Mouse (Mus musculus): ENCODE data around the gene Phactr1. TPM values are rescaled to one million over a fixed set of nuclear protein-coding genes. Genes with fewer than 3 reads are reported as not detected.

Gene Phactr1
- polyA plus RNA-seq, 1 experiment from 2014 or later = 17.1 TPM

DNA sequence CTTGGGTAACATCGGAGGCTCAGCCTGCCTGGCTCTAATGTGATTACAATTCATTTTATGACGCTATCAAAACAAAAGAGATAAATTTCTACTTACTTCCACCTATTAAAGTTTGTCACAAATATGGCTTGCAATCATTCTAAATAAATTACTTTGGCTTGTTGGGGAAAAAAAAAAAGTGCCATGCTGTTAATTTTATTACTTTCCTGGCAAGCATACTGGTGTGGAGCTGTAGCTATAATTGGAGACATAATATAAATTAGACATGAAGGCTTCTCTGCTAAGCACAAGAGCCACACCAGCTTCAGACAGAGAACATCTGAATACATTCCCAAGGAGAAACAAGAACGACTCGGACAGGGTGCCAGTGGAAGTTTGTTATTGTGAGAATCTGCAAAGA lies 315.8 kb downstream of the Phactr1 start:
- no peak for ATAC-seq (ENCODE audit: insufficient number of reproducible peaks, low FRiP score, low TSS enrichment, low read depth)
- Histone ChIP-seq H3K4me1 (no peaks in the 10 kb centered on the region), H3K9ac (no peak overlapping the region), H3K36me3 (no peaks in the 10 kb centered on the region), H3K4me3 (replicated peaks) (no peak overlapping the region), H3K27ac (replicated peaks) (no peak overlapping the region), H3K27me3 (no peaks in the 10 kb centered on the region), H3K4me2 (replicated peaks) (no peak overlapping the region), H3K9me3 (replicated peaks) (0 out of 2 replicates have a peak, but pooled peaks cover 2% of the 10 kb centered on the region)
- 66% methylated on average over 4 of the region's 4 CpGs for WGBS

DNA sequence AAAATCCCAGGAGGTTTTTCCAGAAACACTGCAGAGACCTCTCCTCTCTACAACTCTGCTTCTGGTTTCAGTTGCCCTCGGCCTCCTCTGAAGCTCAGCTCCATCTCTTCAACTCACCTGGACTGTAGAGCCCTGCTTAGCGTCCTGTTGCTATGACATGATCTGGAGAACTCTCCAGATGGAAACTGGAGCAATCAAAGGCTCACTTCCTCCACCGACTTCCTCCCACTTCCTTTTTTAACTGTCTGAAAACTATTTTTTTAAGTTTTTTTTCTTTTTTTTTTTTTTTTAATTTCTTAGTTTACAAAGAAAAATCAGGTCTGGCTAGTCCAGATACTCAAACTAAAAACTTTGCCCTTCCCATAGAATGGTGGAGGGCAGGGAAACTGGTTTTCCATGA lies 318.9 kb downstream of the Phactr1 start:
- Histone ChIP-seq H3K4me2 (replicated peaks) (no peak overlapping the region), H3K27me3 (no peaks in the 10 kb centered on the region), H3K4me3 (replicated peaks) (no peak overlapping the region), H3K36me3 (no peaks in the 10 kb centered on the region), H3K27ac (replicated peaks) (no peak overlapping the region), H3K9me3 (replicated peaks) (no peaks in the 10 kb centered on the region), H3K4me1 (no peaks in the 10 kb centered on the region), H3K9ac (no peak overlapping the region)
- ATAC-seq (ENCODE audit: insufficient number of reproducible peaks, low FRiP score, low TSS enrichment, low read depth) = no peak
- WGBS = 74% methylated on average over 3 of the region's 3 CpGs

DNA sequence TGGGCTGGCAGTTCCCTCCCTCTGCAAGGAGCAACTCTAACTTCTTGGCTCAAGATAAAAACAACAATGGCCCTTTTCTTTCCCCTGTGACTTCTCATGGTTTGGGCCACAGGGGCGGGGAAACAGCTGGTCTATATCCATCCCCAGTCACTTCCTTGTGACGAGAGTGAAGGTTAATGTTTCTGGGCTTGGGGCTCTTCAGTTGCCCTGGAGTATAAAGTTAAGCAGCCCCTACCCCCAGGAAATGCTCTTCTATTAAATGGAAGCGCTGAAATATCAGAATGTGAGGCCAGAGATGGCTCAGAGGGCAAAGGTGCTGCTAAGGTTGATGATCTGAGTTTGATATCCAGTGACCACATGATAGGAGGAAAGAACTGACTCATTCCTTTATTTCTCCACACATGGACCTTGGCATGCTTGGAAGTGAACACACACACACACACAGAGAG lies 324.7 kb downstream of the Phactr1 start:
- Histone ChIP-seq H3K4me2 (replicated peaks) (no peak overlapping the region), H3K4me3 (replicated peaks) (no peak overlapping the region), H3K27me3 (no peaks in the 10 kb centered on the region), H3K36me3 (no peaks in the 10 kb centered on the region), H3K4me1 (peaks cover 4% of the 10 kb centered on the region; the same call in 1 of the 2 replicates), H3K27ac (replicated peaks) (peak overlapping the region; percentile 40; the same call in 1 of the 2 replicates), H3K9me3 (replicated peaks) (no peaks in the 10 kb centered on the region), H3K9ac (no peak overlapping the region)
- no peak for ATAC-seq (ENCODE audit: insufficient number of reproducible peaks, low FRiP score, low TSS enrichment, low read depth)
- WGBS = 15% methylated on average over 3 of the region's 3 CpGs

DNA sequence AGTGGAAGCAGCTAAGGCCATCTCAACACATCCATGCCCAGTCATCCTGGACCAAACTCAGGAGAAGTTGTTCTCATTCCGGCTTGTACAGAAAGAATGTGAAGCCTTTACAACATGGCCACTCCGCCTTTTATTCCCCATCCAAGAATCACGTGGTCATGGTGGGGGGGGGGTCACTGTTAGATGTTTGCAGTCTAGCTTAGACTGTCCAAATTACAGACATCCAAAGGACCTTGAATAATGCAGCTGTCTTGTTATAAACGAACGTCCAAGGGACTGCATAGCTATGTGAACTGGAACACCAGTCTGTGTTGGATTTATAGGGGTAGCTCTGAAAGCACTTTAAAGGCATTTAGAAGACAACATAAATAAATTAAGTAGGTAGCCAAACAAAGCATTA lies 328.0 kb downstream of the Phactr1 start:
- Histone ChIP-seq H3K4me2 (replicated peaks) (no peak overlapping the region), H3K36me3 (no peaks in the 10 kb centered on the region), H3K4me1 (peaks cover 4% of the 10 kb centered on the region; the same call in 1 of the 2 replicates), H3K9ac (no peak overlapping the region), H3K27me3 (no peaks in the 10 kb centered on the region), H3K4me3 (replicated peaks) (no peak overlapping the region), H3K27ac (replicated peaks) (no peak overlapping the region), H3K9me3 (replicated peaks) (no peaks in the 10 kb centered on the region)
- 78% methylated on average over 5 of the region's 5 CpGs for whole genome bisulfite sequencing
- ATAC-seq (ENCODE audit: insufficient number of reproducible peaks, low FRiP score, low TSS enrichment, low read depth) = no peak

DNA sequence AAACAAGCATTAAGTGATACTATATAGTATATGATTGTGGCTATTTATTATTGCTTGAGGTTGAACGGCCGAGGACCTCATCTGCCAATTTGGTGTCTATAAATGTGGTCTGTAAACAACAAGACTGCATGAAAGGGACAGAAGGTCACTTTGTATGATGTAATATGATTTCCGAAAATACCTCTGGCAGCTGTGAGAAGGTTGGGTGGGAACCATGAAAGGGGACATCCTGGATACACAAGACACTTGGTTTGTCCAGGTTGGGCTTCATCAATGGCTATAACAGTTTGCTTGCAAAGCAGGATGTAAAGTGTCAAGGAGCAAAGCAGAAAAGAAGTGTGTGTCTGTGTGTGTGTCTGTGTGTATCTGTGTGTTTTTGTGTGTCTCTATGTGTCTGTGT lies 329.2 kb downstream of the Phactr1 start:
- H3K4me1 ChIP-seq = peaks cover 4% of the 10 kb centered on the region; the same call in 1 of the 2 replicates
- no peak overlapping the region for H3K27ac ChIP-seq (replicated peaks)
- ATAC-seq (ENCODE audit: insufficient number of reproducible peaks, low FRiP score, low TSS enrichment, low read depth) = no peak
- no peak overlapping the region for H3K9ac ChIP-seq
- no peak overlapping the region for H3K4me2 ChIP-seq (replicated peaks)
- H3K4me3 ChIP-seq (replicated peaks) = no peak overlapping the region
- H3K27me3 ChIP-seq = no peaks in the 10 kb centered on the region
- WGBS = 86% methylated on average over 3 of the region's 3 CpGs
- H3K9me3 ChIP-seq (replicated peaks) = no peaks in the 10 kb centered on the region
- no peaks in the 10 kb centered on the region for H3K36me3 ChIP-seq

DNA sequence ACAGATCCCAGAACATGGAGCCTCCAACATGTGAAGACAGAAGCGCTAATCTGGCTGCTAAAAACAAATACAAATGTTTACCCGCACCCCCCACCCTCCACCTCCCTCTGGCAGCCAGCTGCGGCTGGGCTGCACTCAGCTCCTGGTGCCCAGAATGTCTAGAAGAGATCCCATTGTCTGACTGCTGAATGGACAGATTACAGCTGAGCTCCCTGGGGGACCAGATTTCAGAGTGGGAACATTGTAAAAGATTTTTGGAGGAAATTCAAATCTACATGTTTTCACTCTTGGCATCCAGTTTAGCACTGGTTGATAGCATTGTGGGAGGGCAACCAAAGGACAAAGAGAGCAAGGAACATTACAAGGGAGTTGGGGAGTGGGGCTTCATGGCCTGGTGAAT lies 331.1 kb downstream of the Phactr1 start:
- H3K27ac ChIP-seq (replicated peaks) = no peak overlapping the region

DNA sequence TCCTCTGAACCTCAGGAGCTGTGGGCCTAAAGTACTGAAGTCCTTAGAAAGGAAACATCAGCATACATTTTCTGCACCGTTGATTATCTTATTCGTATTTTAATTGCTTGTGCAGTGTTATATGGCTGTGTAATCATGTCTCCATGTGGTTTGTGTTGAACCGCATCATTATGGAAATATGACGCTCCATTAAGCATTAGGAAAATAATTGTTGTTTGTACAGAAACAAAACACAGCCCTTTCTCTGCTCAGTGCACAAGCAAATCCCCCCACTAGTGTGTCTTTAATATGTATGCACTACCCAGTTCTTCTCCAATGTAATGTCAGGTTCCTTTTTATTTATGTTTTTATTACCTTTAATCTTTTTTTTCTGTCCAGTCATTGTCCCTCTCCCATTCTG lies 333.6 kb downstream of the Phactr1 start:
- no peak overlapping the region for H3K4me3 ChIP-seq (replicated peaks)
- H3K4me1 ChIP-seq = no peaks in the 10 kb centered on the region
- no peak for ATAC-seq (ENCODE audit: insufficient number of reproducible peaks, low FRiP score, low TSS enrichment, low read depth)
- H3K27ac ChIP-seq (replicated peaks) = no peak overlapping the region
- H3K27me3 ChIP-seq = no peaks in the 10 kb centered on the region
- WGBS = 64% methylated on average over 4 of the region's 4 CpGs
- H3K4me2 ChIP-seq (replicated peaks) = no peak overlapping the region
- H3K9ac ChIP-seq = no peak overlapping the region
- no peaks in the 10 kb centered on the region for H3K9me3 ChIP-seq (replicated peaks)
- no peaks in the 10 kb centered on the region for H3K36me3 ChIP-seq

More for the DNA sequence above, 331.1 kb downstream of the Phactr1 start:
- no peak for ATAC-seq (ENCODE audit: insufficient number of reproducible peaks, low FRiP score, low TSS enrichment, low read depth)
- no peak overlapping the region for H3K9ac ChIP-seq
- 48% methylated on average over 3 of the region's 3 CpGs for WGBS
- no peaks in the 10 kb centered on the region for H3K9me3 ChIP-seq (replicated peaks)
- no peak overlapping the region for H3K4me2 ChIP-seq (replicated peaks)
- no peaks in the 10 kb centered on the region for H3K4me1 ChIP-seq
- H3K36me3 ChIP-seq = no peaks in the 10 kb centered on the region
- H3K27me3 ChIP-seq = no peaks in the 10 kb centered on the region
- H3K4me3 ChIP-seq (replicated peaks) = no peak overlapping the region

DNA sequence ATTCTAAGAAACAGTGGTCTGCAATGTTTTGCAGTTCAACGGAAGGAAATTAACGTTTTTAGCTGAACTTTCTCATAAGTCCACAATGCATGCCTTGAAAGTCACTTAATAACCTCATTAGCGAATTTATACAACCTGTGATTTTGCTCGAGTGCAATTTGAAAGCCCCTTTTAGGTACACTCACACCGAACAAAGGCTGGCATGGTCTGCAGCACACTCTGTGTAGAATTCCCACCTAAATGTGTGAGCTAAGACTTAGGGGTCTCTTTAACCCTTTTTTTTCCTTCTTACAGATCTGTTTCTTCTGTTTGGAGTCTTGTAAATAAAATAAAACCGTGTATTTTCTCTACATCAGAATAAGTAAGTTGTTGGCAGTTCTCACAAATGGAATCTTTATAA lies 335.3 kb downstream of the Phactr1 start:
- ATAC-seq (ENCODE audit: insufficient number of reproducible peaks, low FRiP score, low TSS enrichment, low read depth) = no peak
- Histone ChIP-seq H3K27ac (replicated peaks) (no peak overlapping the region), H3K36me3 (no peaks in the 10 kb centered on the region), H3K27me3 (no peaks in the 10 kb centered on the region), H3K4me2 (replicated peaks) (no peak overlapping the region), H3K9me3 (replicated peaks) (no peaks in the 10 kb centered on the region), H3K4me1 (no peaks in the 10 kb centered on the region), H3K9ac (no peak overlapping the region), H3K4me3 (replicated peaks) (no peak overlapping the region)
- WGBS = 81% methylated on average over 6 of the region's 6 CpGs

DNA sequence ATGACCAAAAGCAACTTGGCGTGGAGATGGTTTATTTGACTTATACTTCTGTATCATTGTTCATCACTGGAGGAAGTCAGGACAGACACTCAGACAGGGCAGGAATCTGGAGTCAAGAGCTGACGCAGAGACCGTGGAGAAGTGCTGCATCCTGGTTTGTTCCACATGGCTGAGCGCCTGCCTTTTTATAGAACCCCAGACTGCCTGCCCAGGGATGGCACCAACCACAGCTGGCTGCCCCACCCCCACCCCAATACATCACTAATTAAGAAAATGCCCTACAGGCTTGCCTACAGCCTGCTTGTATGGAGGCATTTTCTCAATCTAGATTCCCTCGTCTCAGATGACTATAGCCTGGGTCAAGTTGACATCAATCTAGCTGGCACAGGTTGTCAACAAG lies 338.4 kb downstream of the Phactr1 start:
- Histone ChIP-seq H3K36me3 (no peaks in the 10 kb centered on the region), H3K4me3 (replicated peaks) (no peak overlapping the region), H3K9ac (no peak overlapping the region), H3K9me3 (replicated peaks) (no peaks in the 10 kb centered on the region), H3K27ac (replicated peaks) (no peak overlapping the region), H3K27me3 (no peaks in the 10 kb centered on the region), H3K4me1 (no peaks in the 10 kb centered on the region), H3K4me2 (replicated peaks) (no peak overlapping the region)
- 55% methylated on average over 5 of the region's 5 CpGs for WGBS
- no peak for ATAC-seq (ENCODE audit: insufficient number of reproducible peaks, low FRiP score, low TSS enrichment, low read depth)

DNA sequence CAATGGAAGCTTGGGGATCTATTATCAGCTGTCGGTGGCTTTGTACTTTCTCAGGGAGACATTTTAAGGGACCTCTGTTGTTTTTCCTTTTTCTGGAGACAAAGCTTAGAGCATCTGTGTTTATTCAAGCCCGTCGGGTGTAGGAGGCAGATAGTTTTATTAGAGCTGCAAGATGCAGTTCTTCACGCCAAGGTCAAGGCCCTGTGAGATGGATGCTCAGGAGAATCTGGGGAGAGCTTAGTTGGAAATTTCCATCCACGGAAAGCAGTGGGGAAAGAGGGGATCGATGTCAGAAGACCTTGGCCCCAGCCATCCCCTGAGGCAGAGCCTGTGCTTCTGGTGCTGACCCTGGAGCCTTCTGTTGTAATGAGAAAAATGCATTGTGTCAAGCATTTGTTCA lies 340.6 kb downstream of the Phactr1 start:
- WGBS = 81% methylated on average over 6 of the region's 6 CpGs
- no peak for ATAC-seq (ENCODE audit: insufficient number of reproducible peaks, low FRiP score, low TSS enrichment, low read depth)

DNA sequence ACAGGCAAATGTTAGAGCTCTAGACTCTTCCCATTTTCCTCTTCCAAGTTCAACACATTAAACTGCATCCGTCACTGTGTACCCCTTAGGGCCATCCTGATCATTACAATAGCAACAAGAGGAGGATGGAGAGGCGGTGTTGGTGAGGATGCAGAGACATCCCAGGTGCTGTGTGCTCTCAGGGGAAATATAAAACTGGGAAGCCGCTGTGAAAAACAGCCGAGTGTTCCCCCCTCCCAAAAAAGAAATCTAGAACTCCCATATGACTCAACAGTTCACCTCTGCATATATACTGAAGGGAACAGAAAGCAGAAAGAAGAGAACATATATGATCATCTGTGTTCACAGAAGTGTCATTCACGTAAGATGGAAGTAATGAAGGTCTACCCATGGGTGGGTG lies 342.6 kb downstream of the Phactr1 start:
- H3K36me3 ChIP-seq = no peaks in the 10 kb centered on the region
- ATAC-seq (ENCODE audit: insufficient number of reproducible peaks, low FRiP score, low TSS enrichment, low read depth) = no peak
- no peak overlapping the region for H3K4me2 ChIP-seq (replicated peaks)
- no peak overlapping the region for H3K4me3 ChIP-seq (replicated peaks)
- no peak overlapping the region for H3K9ac ChIP-seq
- WGBS = 84% methylated on average over 5 of the region's 5 CpGs
- H3K27ac ChIP-seq (replicated peaks) = no peak overlapping the region
- no peaks in the 10 kb centered on the region for H3K9me3 ChIP-seq (replicated peaks)
- no peaks in the 10 kb centered on the region for H3K4me1 ChIP-seq
- no peaks in the 10 kb centered on the region for H3K27me3 ChIP-seq

More for the DNA sequence above, 340.6 kb downstream of the Phactr1 start:
- H3K9me3 ChIP-seq (replicated peaks) = no peaks in the 10 kb centered on the region
- no peaks in the 10 kb centered on the region for H3K4me1 ChIP-seq
- H3K36me3 ChIP-seq = no peaks in the 10 kb centered on the region
- H3K4me2 ChIP-seq (replicated peaks) = no peak overlapping the region
- H3K27me3 ChIP-seq = no peaks in the 10 kb centered on the region
- no peak overlapping the region for H3K27ac ChIP-seq (replicated peaks)
- H3K9ac ChIP-seq = no peak overlapping the region
- no peak overlapping the region for H3K4me3 ChIP-seq (replicated peaks)

DNA sequence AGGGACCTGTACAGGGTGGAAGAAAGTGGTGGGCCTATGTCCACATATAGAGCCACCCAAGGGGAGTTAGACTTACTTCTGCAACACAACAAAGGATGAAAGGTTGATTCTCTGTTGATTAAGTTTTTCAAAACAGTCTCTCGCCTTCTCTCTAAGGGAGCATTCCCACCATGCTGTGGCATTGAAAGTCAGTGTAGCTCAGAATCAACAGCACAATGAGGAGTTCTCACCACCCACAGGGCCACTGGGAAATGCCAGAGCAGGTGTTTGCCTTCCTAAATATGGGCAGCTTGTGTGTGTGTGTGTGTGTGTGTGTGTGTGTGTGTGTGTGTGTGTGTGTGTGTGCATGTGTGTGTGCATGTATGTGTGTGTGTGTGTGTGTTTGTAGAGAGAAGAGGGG lies 347.1 kb downstream of the Phactr1 start:
- no peak overlapping the region for H3K4me3 ChIP-seq (replicated peaks)
- 86% methylated on average over 1 of the region's 1 CpGs for WGBS
- H3K27ac ChIP-seq (replicated peaks) = no peak overlapping the region
- ATAC-seq (ENCODE audit: insufficient number of reproducible peaks, low FRiP score, low TSS enrichment, low read depth) = no peak
- H3K9me3 ChIP-seq (replicated peaks) = no peaks in the 10 kb centered on the region
- no peaks in the 10 kb centered on the region for H3K4me1 ChIP-seq
- H3K27me3 ChIP-seq = no peaks in the 10 kb centered on the region
- H3K4me2 ChIP-seq (replicated peaks) = no peak overlapping the region
- H3K9ac ChIP-seq = no peak overlapping the region
- no peaks in the 10 kb centered on the region for H3K36me3 ChIP-seq
